Mouse (Mus musculus) fat pad, adult 2 months (tissue): ENCODE data around the gene Nicn1.
"Not testable (repeated sequence)": the region's sequence is repeated elsewhere in the genome, so short reads cannot be mapped to it uniquely, and the experiment has no call there.

Experiments used
- DNase-seq: peaks from one replicate; pipeline ENCODE4 v3.0.0-alpha.2; 2011; ENCODE audit warnings: low read depth, low spot score; ENCODE audit errors: extremely low read depth

Gene Nicn1

DNA sequence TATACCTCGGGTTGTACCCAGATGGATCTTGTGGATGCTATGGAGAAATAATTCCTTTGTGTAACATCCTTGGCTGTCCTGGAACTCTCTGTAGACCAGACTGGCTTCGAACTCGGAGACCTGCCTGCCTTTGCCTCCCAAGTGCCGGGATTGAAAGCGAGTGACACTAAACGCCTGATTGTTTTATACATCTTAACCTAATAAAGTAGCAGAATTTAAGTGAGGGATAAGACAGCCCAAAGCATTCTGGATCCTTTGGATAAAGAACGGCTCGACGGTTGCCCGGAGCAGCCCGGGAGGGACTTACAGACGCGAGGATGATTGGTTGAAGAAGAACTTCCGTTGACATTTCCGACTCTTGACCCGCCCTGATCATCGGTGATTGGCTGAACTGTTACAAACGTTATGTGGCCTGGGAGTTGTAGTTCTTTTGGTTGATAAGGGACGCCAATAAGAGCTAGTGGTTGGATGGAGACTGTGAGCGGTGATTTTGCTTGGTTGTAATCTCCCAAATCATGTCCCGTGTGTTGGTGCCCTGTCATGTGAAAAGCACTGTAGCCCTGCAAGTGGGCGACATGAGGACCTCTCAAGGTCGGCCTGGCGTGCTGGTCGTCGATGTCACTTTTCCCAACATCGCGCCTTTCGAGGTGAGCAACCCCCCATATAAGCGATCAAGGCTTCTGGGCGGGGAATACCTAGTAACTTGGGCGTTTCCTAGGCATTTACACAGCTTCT, at the start of gene Nicn1:
Nicn1 (plus strand) TSS at position 414 of the 735 bp plus-strand sequence.
- peak; percentile 63 for DNase-seq

DNA sequence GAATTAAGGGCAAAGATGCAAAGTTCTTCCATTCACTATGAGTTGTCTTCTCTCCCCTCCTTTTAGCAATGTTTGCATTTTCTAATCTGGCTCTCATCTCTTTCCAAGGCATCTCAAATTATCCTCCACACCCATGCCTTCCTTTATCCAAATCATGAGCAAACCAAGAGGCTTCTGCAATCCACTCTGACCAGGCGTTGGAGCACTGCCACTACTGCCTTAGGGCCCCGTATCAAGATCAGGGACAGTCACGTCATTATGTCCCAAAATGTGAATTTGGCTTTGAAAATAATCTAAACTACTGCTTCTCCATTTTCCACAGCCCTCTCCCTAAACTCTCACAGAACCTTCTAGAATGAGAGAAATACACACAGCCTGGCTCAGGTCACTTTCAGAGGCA, 45.7 kb upstream of the Nicn1 start:
- no peak for DNase-seq

- DNase-seq, result no peak
These were observed 45.2 kb upstream of the Nicn1 start for GRCm38 (mm10) chr9:108244984-108245383.

DNA sequence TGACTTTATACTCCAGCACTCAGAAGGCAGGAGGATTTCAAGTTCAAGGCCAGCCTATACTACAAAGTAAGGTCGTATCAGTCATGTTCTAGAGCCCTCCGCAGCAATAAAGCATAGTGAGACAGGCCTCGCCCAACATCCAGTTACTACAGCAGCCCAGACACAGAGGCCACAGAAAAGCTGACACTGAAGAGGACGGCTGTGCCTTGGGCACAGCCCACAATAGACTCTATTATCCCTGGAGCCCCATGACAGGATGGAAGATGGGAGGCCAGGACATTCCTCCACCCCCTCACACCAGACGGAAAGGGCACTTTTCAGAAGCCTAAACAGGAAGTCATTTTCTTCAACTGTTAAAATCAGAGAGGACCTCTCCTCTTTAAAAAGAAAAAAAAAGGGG, 41.3 kb upstream of the Nicn1 start:
- DNase-seq, result no peak

DNA sequence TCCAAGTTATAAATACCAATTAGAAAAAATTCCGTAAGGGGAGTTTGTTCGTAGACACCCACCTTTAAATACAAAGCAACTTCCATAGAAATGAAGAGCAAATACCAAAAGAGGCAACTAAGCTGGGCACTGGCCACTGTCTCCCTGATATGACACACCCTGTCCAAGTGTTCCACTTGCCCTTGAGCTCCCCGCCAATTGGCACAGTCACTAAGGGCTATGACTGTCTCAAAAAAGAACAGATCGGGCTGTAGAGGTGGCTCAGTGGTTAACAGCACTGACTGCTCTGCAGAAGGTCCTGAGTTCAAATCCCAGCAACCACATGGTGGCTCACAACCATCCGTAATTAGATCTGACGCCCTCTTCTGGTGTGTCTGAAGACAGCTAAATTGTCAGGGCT, 38.4 kb upstream of the Nicn1 start:
- DNase-seq, result no peak

- DNase-seq, result no peak
These were observed 37.5 kb upstream of the Nicn1 start for GRCm38 (mm10) chr9:108252766-108253165.

- no peak for DNase-seq
These were observed 29.7 kb upstream of the Nicn1 start for GRCm38 (mm10) chr9:108260526-108260925.

DNA sequence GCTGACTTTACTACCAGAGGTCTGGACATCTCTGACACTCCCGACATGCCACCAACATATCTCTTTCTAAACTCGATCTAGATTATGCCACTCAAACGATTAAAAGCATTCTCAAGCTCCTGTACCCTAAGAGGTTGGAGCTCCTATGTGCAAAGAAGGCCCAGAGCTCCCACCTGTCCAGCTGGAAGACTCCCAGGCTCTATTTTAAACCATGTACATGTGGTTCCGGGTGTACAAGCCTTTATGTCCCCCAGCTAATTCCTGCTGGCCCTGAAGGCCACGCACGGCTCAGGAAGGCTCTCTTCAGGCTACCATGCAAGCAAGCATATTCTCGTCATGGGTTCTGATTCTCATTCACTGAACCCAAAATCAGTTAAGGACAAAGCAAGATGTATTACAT, 28.4 kb upstream of the Nicn1 start:
- DNase-seq, result no peak

DNA sequence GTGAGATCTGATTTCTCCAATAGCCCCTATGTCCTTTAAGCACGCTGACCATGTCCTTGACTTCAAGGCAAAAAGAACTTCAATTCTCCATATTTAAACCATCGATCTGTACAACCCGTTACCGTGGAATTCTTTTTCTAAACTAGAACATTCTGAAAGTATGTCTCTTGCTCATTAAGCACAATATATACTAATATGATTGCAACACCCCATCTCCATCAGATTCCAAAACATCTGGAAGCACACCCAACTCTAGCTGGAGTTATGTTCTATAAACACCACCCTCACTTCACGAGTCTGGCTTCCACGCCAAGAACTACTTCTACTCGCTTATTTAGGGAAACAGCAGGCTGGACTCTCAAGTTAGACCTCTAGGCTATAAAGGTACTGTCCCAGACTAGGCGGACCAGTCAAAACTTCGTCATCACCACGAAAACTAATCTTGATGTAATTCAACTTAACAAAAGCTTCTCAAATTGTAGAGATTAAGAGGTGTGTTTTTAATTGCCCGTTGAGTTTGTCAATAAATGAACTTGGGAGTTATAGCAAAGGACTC, 27.7 kb upstream of the Nicn1 start:
- no peak for DNase-seq

DNA sequence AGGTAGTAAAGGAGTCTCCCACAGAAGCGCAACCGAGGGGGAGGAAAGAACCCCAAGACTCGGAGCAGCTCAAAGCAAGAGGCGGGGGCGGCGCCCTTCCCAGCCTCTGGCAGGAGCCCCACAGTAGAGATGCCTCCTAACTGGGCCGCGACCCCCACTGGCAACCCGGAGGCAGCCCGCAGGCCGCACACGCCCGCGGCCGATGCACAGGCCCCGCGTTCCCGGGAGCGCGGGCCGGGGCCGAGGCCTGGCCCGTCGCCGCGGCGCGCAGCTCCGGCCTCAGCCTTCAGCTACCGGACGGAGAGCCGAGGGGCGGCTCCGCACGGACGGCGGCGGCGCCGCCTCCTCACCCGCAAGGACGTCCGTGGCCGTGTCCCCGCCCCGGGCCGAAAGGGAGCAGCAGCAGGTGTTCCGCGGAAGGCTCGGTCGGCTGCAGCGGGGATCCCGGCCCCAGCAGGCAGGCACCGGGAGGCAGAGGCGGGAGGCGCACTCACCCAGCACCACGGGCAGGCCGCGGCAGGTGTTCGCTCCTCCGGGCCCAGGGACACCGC, 27.0 kb upstream of the Nicn1 start:
- DNase-seq, result no peak

DNA sequence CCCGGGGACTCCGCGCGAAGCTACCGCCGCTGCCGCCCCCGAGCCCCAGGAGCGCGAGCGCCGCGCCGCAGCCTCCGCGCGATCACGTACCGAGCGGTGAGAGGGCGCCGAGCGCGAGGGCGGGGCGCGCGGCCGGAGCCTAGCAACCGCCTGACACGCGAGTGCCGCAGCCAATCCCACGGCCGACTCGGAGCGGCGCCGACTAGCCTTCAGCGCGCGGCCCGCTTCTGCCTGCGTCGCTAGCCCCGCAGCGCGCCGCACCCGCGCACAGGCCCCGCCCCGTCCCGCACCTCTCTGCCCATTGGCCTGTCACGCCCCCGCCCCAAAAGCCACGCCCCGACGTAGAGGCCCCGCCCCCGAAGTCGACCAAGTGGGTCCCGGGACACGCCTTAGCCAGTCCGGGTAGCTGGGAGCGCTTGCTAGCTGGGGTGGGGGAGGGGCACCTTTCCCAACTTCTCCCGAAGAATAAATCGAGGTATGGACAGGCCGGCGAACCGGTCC, 26.5 kb upstream of the Nicn1 start, which contains the start of gene Dag1:
Dag1 (minus strand) TSS at position 269 of the 501 bp plus-strand sequence.
- DNase-seq, result no peak

DNA sequence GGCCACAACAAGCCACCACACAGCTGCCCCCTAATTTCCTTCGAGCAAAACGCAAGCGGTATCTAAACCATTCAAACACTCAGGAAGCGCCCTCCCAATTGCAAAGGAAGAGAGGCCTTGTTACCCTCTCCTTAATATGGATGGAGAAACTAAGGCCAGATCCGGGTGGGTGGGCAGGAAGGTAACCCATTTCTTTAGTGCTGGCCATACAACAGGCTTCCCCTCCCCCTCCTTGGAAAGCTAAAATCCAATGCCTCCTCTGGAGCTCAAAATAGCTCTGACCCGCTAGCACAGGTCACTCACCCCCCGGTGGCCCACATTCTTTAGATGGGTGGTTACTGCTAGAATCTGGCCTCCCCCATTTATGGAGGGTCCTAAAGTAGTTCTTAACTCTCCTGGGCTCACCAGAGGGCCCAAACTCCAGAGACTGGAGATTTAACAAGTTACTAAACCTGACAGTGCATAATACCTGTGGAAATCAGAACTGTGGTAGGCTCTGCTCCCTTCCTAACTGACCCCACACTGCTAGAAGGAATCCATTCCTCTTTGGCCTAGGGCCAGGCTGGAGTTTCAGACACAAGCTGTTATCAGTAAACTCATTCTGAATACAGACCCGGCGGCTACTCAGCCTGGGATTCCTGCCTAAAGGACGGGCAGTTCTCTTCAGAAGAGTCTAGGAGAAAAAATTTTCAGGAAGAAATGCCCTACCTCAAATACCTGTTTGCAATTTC, 25.9 kb upstream of the Nicn1 start:
- no peak for DNase-seq

- no peak for DNase-seq
These were observed 23.8 kb upstream of the Nicn1 start for GRCm38 (mm10) chr9:108266261-108266935.

GRCm38 (mm10) chr9:108267691-108268090, 22.5 kb upstream of the Nicn1 start:
- no peak for DNase-seq

DNA sequence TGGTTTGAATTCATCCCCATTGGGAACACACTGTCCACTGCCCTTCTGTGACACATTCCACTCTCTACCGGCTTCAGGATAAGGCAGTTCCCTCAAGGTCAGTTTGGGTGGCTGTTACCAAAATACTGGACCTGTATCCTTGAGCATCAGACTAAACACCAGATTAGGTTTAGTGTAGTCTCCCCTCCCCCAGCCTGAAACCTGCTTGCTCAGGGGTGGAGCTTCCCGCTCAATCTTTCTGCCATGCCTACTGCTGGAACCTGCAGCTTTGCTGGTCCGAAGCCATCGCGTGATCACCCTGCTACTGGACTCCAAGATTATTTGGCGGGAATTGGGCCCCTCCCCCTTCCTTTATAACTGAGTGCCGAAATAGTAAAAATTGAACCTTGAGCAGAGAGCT, 21.5 kb upstream of the Nicn1 start:
- not testable (repeated sequence) for DNase-seq

GRCm38 (mm10) chr9:108271941-108272340, 18.3 kb upstream of the Nicn1 start:
- no peak for DNase-seq

- no peak for DNase-seq
These were observed 17.5 kb upstream of the Nicn1 start for GRCm38 (mm10) chr9:108272691-108273090.

DNA sequence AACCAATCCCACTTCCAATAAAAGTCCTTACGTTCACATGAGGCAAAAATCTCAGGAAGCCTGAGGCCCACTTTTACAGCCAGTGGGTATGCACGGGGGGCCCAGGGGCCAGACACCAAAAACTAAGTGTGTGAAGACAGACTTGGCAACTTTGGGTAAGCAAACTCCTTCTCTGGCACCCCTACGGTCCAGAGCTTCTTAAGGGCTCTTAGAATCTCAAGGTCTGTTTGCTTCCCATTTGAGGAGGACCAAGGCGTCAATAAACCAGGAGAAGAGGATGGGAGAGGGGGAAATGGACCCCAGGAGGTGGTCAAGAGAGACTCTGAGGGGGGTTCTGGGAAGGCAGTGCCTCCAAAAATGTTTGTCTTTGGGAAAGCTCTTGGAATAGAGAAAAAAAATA, 16.7 kb upstream of the Nicn1 start:
- no peak for DNase-seq

- DNase-seq, result no peak
These were observed 15.5 kb upstream of the Nicn1 start for GRCm38 (mm10) chr9:108274476-108275330.

GRCm38 (mm10) chr9:108275331-108275659, 14.9 kb upstream of the Nicn1 start:
- no peak for DNase-seq
